Mouse (Mus musculus) ES-E14 (cell line): ENCODE results near the gene BC004004. TPM values are rescaled to one million over a fixed set of nuclear protein-coding genes. Genes with fewer than 3 reads are reported as not detected.
A peak's percentile ranks its signal among the peaks of the same experiment; 100 is the strongest.
"Not testable (repeated sequence)": the region's sequence is repeated elsewhere in the genome, so short reads cannot be mapped to it uniquely, and the experiment has no call there.

Experiments
- DNase-seq: peaks from one replicate; pipeline ENCODE4 v3.0.0-alpha.2; 2013; ENCODE audit warnings: low read depth, low spot score
- H3K27ac ChIP-seq: 2 replicates; pipeline ENCODE4 v1.5.1; 2012; ENCODE audit warnings: low read depth, mild to moderate bottlenecking, low read length, moderate library complexity, mixed read lengths; ENCODE audit not compliant: poor library complexity, insufficient read depth, severe bottlenecking
- H3K36me3 ChIP-seq: 2 replicates; pipeline ENCODE4 v1.6.1; 2012; ENCODE audit warnings: mild to moderate bottlenecking, low read length, moderate library complexity, mixed read lengths; ENCODE audit not compliant: control insufficient read depth, poor library complexity, insufficient read depth, severe bottlenecking
- H3K4me1 ChIP-seq, 2 experiments: fragments of 150-350 bp in 1 of 2; sonication (generic) in 1 of 2; 2 replicates each; pipeline ENCODE4 v1.6.1; 2012; ENCODE audit warnings: low read length in 2 of 2, mild to moderate bottlenecking in 1 of 2, mixed read lengths in 1 of 2; ENCODE audit not compliant: control insufficient read depth in 2 of 2, insufficient read depth in 2 of 2, poor library complexity in 1 of 2
- H3K4me3 ChIP-seq, 2 experiments: fragments of 150-350 bp in 1 of 2; sonication (generic) in 1 of 2; 2 replicates each; pipeline ENCODE4 v1.5.1; 2012; ENCODE audit warnings: low read length in 2 of 2, low read depth in 1 of 2, mild to moderate bottlenecking in 1 of 2, mixed read lengths in 1 of 2; ENCODE audit not compliant: insufficient read depth in 1 of 2, poor library complexity in 1 of 2, severe bottlenecking in 1 of 2
- H3K9ac ChIP-seq: 2 replicates; pipeline ENCODE4 v1.6.1; 2012; ENCODE audit warnings: low read depth, mild to moderate bottlenecking, low read length, mixed read lengths; ENCODE audit not compliant: poor library complexity, insufficient read depth, severe bottlenecking
- H3K9me3 ChIP-seq: fragments of 150-350 bp; sonication (generic); 2 replicates; pipeline ENCODE4 v1.6.1; 2012; ENCODE audit warnings: low read depth, mild to moderate bottlenecking, low read length; ENCODE audit not compliant: control insufficient read depth, insufficient read depth
- CHD2 ChIP-seq: IDR thresholded peaks from 2 replicates; pipeline ENCODE4 v1.6.1; 2014; ENCODE audit warnings: mild to moderate bottlenecking, low read depth, low read length, inconsistent platforms
- HCFC1 ChIP-seq: IDR thresholded peaks from 2 replicates; pipeline ENCODE4 v1.6.1; 2012; ENCODE audit warnings: low read length, inconsistent platforms, borderline replicate concordance; ENCODE audit not compliant: insufficient read depth
- MAFK ChIP-seq: IDR thresholded peaks from 2 replicates; pipeline ENCODE4 v1.6.1; 2014; ENCODE audit warnings: mild to moderate bottlenecking, low read depth, low read length, inconsistent platforms; ENCODE audit not compliant: insufficient read depth
- ZC3H11A ChIP-seq: IDR thresholded peaks from 2 replicates; pipeline ENCODE4 v1.6.1; 2012; ENCODE audit warnings: low read depth, mild to moderate bottlenecking, inconsistent platforms, low read length, borderline replicate concordance
- ZNF384 ChIP-seq: IDR thresholded peaks from 2 replicates; pipeline ENCODE4 v1.6.1; 2012; ENCODE audit warnings: low read depth, low read length, inconsistent platforms
- in situ Hi-C, 2 experiments: fragments of 600-800 bp; cut with MboI; formaldehyde crosslinking; loops; one replicate each; pipeline ENCODE4 v1.15.1; 2025; ENCODE audit warnings: low sequenced_read_pairs in 2 of 2, inconsistent platforms in 1 of 2; ENCODE audit not compliant: unreplicated experiment in 2 of 2
- total RNA-seq: library from RNA; depleted of rRNA; stranded (reverse); fragments of 300-350 nt; gene quantifications from 2 replicates; pipeline ENCODE4 v1.2.3, GENCODE M21; 2012

The BC004004 gene
- total RNA-seq, 1 experiment = 50.9 TPM

GRCm38 (mm10) chr17:29264760-29265159 lies 3.8 kb upstream of the BC004004 start:
- in situ Hi-C loops = no loop called here
- peak overlapping the region; percentile 91 to 99 for H3K4me3 ChIP-seq
- H3K36me3 ChIP-seq = peaks cover 18% of the 10 kb centered on the region
- peak overlapping the region; percentile 96; the same call in 1 of the 2 replicates for H3K27ac ChIP-seq
- peak overlapping the region; percentile 92 for H3K9ac ChIP-seq
- no peak for DNase-seq
- peaks cover 4 to 5% of the 10 kb centered on the region in 2 experiments for H3K4me1 ChIP-seq
- no peaks in the 10 kb centered on the region for H3K9me3 ChIP-seq
- no peak for TF ChIP-seq CHD2
- TF ChIP-seq ZC3H11A = no peak
- no peak for TF ChIP-seq HCFC1
- TF ChIP-seq MAFK = no peak
- TF ChIP-seq ZNF384 = no peak

GRCm38 (mm10) chr17:29267040-29267439 lies 1.5 kb upstream of the BC004004 start:
- in situ Hi-C loops, H3K9me3 ChIP-seq, H3K27ac ChIP-seq, H3K4me3 ChIP-seq, DNase-seq, H3K36me3 ChIP-seq, H3K9ac ChIP-seq, H3K4me1 ChIP-seq: not testable (repeated sequence)
- 0 out of 2 replicates have a peak, but pooled peaks have one; percentile 30 for TF ChIP-seq ZNF384

- Histone ChIP-seq H3K9me3 (no peaks in the 10 kb centered on the region), H3K27ac (no peak overlapping the region), H3K9ac (no peak overlapping the region; the same call in 1 of the 2 replicates), H3K36me3 (no peaks in the 10 kb centered on the region), H3K4me3 (peak overlapping the region in 1 of 2 experiments; percentile 1; a peak in 1 of 4 replicates), H3K4me1 (peaks cover 0 to 2% of the 10 kb centered on the region in 2 experiments; a peak in 1 of 4 replicates)
- DNase-seq = no peak
- TF ChIP-seq CHD2 (no peak), HCFC1 (no peak), MAFK (no peak), ZC3H11A (no peak), ZNF384 (no peak)
- in situ Hi-C loops = no loop called here
Observed at GRCm38 (mm10) chr17:29267931-29268681, 482 bp upstream of the BC004004 start.

DNA sequence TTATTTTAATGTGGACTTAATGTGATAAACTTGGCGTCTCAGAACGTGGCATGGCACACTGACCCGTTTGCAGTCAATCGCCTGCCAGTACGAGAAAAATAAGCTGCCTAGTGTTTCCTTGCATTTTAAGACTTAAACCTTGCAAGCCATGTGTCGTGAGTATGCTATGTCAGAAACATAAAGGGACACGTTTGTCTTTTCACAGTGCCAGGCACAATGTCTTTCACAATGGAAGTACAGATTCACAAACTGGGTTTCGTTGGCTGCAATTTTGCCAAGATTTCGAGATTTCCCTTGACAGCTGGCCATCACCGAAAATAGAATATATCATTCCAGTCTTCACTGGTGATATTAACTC lies 740 bp downstream of the BC004004 start:
- Histone ChIP-seq H3K9me3 (no peaks in the 10 kb centered on the region), H3K4me1 (peaks cover 0 to 4% of the 10 kb centered on the region in 2 experiments; a peak in 1 of 4 replicates), H3K27ac (no peak overlapping the region), H3K4me3 (peak overlapping the region; percentile 81 to 87), H3K36me3 (no peaks in the 10 kb centered on the region), H3K9ac (peak overlapping the region; percentile 87; the same call in 1 of the 2 replicates)
- no peak for TF ChIP-seq ZNF384
- no peak for TF ChIP-seq HCFC1
- no peak for TF ChIP-seq CHD2
- no peak for TF ChIP-seq ZC3H11A
- TF ChIP-seq MAFK = no peak
- no peak for DNase-seq
- in situ Hi-C loops = no loop called here

DNA sequence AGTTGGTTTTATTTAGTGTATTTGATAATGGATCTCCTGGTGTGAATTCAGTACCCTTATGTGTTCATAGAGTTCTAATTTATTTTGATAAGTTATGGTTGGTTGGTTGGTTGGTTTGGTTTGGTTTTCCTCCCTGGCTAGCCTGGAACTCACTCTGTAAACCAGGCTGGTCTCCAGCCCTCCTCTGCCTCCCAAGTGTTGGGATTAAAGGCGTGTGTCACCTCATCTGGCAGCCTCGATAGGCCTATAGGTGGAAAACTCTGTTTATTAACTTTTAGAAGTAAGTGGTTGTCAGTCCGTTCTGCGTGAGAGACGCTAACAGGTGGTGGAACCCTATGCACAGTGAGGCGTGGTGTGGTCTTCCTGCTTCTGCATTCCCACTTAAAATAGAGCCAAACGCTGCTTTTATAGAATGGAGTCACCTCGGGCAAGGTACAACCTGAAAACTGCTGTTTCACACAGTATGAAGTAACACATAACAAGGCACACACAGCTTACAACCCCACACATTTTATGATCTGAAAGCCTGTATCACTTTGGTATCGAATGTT lies 1.6 kb downstream of the BC004004 start:
- Histone ChIP-seq H3K9ac (no peak overlapping the region), H3K27ac (no peak overlapping the region), H3K9me3 (no peaks in the 10 kb centered on the region), H3K36me3 (no peaks in the 10 kb centered on the region), H3K4me3 (no peak overlapping the region), H3K4me1 (peaks cover 0 to 4% of the 10 kb centered on the region in 2 experiments; a peak in 1 of 4 replicates)
- in situ Hi-C loops = no loop called here
- DNase-seq = no peak
- no peak for TF ChIP-seq HCFC1
- no peak for TF ChIP-seq ZNF384
